Mouse (Mus musculus): ENCODE results near the gene Olfr1333.

GRCm38 (mm10) chr4:118836179-118836578 lies at the start of gene Olfr1333:
- TF ChIP-seq CTCF (IDR thresholded peaks at IDR 0.05; ENCODE audit: control insufficient read depth, insufficient read depth, insufficient replicate concordance, low read depth, low read length) (no peak), POLR2A (IDR thresholded peaks at IDR 0.05; ENCODE audit: control insufficient read depth, low read depth, low read length) (no peak)

All from testis, adult 2 months (tissue).